Mouse (Mus musculus) kidney, postnatal 36 days (tissue): Measurements from ENCODE around the gene Nudt6.

Experiments used
- DNase-seq, 2 experiments: peaks; one replicate each; pipeline ENCODE4 v3.0.0; 2021 to 2022; ENCODE audit warnings: mixed read lengths in 2 of 2

The Nudt6 gene

GRCm38 (mm10) chr3:37420072-37420471, at the start of gene Nudt6:
TSS of gene Nudt6 (minus strand) at chr3:37420211.
- peak; percentile 91 to 96 for DNase-seq

- DNase-seq, result no peak
Observed at GRCm38 (mm10) chr3:37469353-37469752, 49.3 kb upstream of the Nudt6 start.

GRCm38 (mm10) chr3:37468170-37468569, 48.2 kb upstream of the Nudt6 start:
- peak in 1 of 2 experiments; percentile 19 for DNase-seq

- no peak for DNase-seq
Observed at GRCm38 (mm10) chr3:37455992-37456391, 36.0 kb upstream of the Nudt6 start.

- no peak for DNase-seq
Observed at GRCm38 (mm10) chr3:37443409-37443808, 23.4 kb upstream of the Nudt6 start.

GRCm38 (mm10) chr3:37439770-37440169, 19.8 kb upstream of the Nudt6 start:
- peak in 1 of 2 experiments; percentile 8 for DNase-seq

GRCm38 (mm10) chr3:37430359-37430758, 10.3 kb upstream of the Nudt6 start:
- DNase-seq, result no peak

- no peak for DNase-seq
Observed at GRCm38 (mm10) chr3:37426069-37426468, 6.1 kb upstream of the Nudt6 start.

- DNase-seq, result no peak
Observed at GRCm38 (mm10) chr3:37421179-37421578, 1.2 kb upstream of the Nudt6 start.

- DNase-seq, result no peak
Observed at GRCm38 (mm10) chr3:37420641-37421040, 630 bp upstream of the Nudt6 start.

- DNase-seq, result peak; percentile 99
Observed at GRCm38 (mm10) chr3:37419458-37419991, 486 bp downstream of the Nudt6 start, which contains the start of gene Spata5. TSS of gene Spata5 (plus strand) at chr3:37419896.

GRCm38 (mm10) chr3:37418961-37419457, 1.0 kb downstream of the Nudt6 start:
- peak; percentile 77 to 78 for DNase-seq

GRCm38 (mm10) chr3:37418341-37418740, 1.7 kb downstream of the Nudt6 start:
- DNase-seq, result peak in 1 of 2 experiments; percentile 34

GRCm38 (mm10) chr3:37414413-37414960, 5.5 kb downstream of the Nudt6 start:
- peak; percentile 77 to 92 for DNase-seq

- DNase-seq, result no peak
Observed at GRCm38 (mm10) chr3:37413446-37413845, 6.6 kb downstream of the Nudt6 start.

- DNase-seq, result no peak
Observed at GRCm38 (mm10) chr3:37407598-37407997, 12.4 kb downstream of the Nudt6 start.

GRCm38 (mm10) chr3:37401729-37402610, 18.0 kb downstream of the Nudt6 start:
- DNase-seq, result peak; percentile 33 to 70

- DNase-seq, result peak in 1 of 2 experiments; percentile 18
Observed at GRCm38 (mm10) chr3:37398661-37399395, 21.2 kb downstream of the Nudt6 start.

GRCm38 (mm10) chr3:37397646-37398045, 22.4 kb downstream of the Nudt6 start:
- no peak for DNase-seq

GRCm38 (mm10) chr3:37396930-37397608, 22.9 kb downstream of the Nudt6 start:
- no peak for DNase-seq

GRCm38 (mm10) chr3:37387310-37387709, 32.7 kb downstream of the Nudt6 start:
- no peak for DNase-seq

- no peak for DNase-seq
Observed at GRCm38 (mm10) chr3:37383096-37383765, 36.8 kb downstream of the Nudt6 start.
